Mouse (Mus musculus) C2C12 (cell line): ENCODE measurements around the gene Pde10a.

ENCODE experiments used
- CTCF ChIP-seq: IDR thresholded peaks from one replicate; pipeline ENCODE4 v1.5.1; 2011; ENCODE audit not compliant: control insufficient read depth, insufficient read depth, insufficient read length
- FOSL1 ChIP-seq: IDR thresholded peaks from one replicate; pipeline ENCODE4 v1.8.0; 2011; ENCODE audit warnings: mild to moderate bottlenecking, low read length; ENCODE audit not compliant: poor library complexity, insufficient read depth, severe bottlenecking
- MYOG ChIP-seq: IDR thresholded peaks from one replicate; pipeline ENCODE4 v1.6.1; 2011; ENCODE audit not compliant: control insufficient read depth, insufficient read length; ENCODE audit errors: extremely low read depth

- no peak for TF ChIP-seq FOSL1
- no peak for TF ChIP-seq MYOG
- no peak for TF ChIP-seq CTCF
Observed at GRCm38 (mm10) chr17:8836292-8836691, 311.1 kb downstream of the Pde10a start.
